Mouse (Mus musculus): Measurements from ENCODE around the gene Gp1bb. TPM values are rescaled to one million over a fixed set of nuclear protein-coding genes. Genes with fewer than 3 reads are reported as not detected.
A peak's percentile ranks its signal among the peaks of the same experiment; 100 is the strongest.

Gene Gp1bb
- polyA plus RNA-seq (2016; fragmentation: Nextera tagmentation; extraction: Ambion mirVana), result 5.5 and 7.9 TPM in 2 replicates

GRCm38 (mm10) chr16:18622019-18622418 is at the start of gene Gp1bb:
TSS of gene Gp1bb (minus strand) at chr16:18622403.
- peak within 1 kb of the TSS; percentile 78 for H3K4me2 ChIP-seq
- no peak within 1 kb of the TSS for H3K27ac ChIP-seq (ENCODE audit: poor library complexity, severe bottlenecking)
- no peaks in the 10 kb centered on the region for H3K9me3 ChIP-seq (replicated peaks)
- no peak for ATAC-seq (ENCODE audit: insufficient number of reproducible peaks, low FRiP score)
- H3K4me1 ChIP-seq (replicated peaks), result peaks cover 36% of the 10 kb centered on the region
- no peaks in the 10 kb centered on the region for H3K36me3 ChIP-seq
- H3K4me3 ChIP-seq, result peak within 1 kb of the TSS; percentile 46
- peaks cover 97% of the 10 kb centered on the region for H3K27me3 ChIP-seq (replicated peaks)
- WGBS, result 3% methylated on average over 17 of the region's 17 CpGs
- peak within 1 kb of the TSS; percentile 53; the same call in 1 of the 2 replicates for H3K9ac ChIP-seq

GRCm38 (mm10) chr16:18669914-18670313 is 47.7 kb upstream of the Gp1bb start:
- Histone ChIP-seq H3K4me2 (no peak overlapping the region), H3K27ac (ENCODE audit: poor library complexity, severe bottlenecking) (no peak overlapping the region), H3K9ac (no peak overlapping the region), H3K36me3 (no peaks in the 10 kb centered on the region), H3K4me1 (replicated peaks) (no peaks in the 10 kb centered on the region), H3K4me3 (no peak overlapping the region), H3K27me3 (replicated peaks) (peaks cover 12% of the 10 kb centered on the region; the same call in 1 of the 2 replicates), H3K9me3 (replicated peaks) (no peaks in the 10 kb centered on the region)
- ATAC-seq (ENCODE audit: insufficient number of reproducible peaks, low FRiP score), result no peak
- 76% methylated on average over 6 of the region's 6 CpGs for WGBS

DNA sequence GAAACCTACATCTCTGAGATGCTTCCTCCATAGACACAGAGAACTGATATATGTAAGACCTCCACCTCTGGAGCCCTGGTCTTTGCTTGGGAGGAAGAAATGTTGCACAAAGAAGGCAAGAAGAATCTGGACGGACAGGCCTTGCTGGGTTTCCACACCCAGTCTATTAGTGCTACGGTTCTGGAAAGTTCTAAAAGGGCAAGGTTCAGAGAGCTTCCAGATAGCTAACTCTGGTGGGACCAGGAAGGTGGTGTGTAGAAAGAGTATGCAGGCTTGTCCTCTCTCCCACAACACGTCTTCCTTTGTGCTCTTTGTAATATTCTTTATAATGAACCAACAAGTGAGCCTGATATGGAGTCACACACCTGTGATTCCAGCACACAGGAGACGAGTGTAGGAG is 36.4 kb upstream of the Gp1bb start:
- Histone ChIP-seq H3K4me2 (no peak overlapping the region), H3K9me3 (replicated peaks) (no peaks in the 10 kb centered on the region), H3K27me3 (replicated peaks) (0 out of 2 replicates have a peak, but pooled peaks cover 3% of the 10 kb centered on the region), H3K9ac (no peak overlapping the region), H3K36me3 (no peaks in the 10 kb centered on the region), H3K27ac (ENCODE audit: poor library complexity, severe bottlenecking) (no peak overlapping the region), H3K4me1 (replicated peaks) (no peaks in the 10 kb centered on the region), H3K4me3 (no peak overlapping the region)
- no peak for ATAC-seq (ENCODE audit: insufficient number of reproducible peaks, low FRiP score)
- WGBS, result 62% methylated on average over 4 of the region's 4 CpGs

DNA sequence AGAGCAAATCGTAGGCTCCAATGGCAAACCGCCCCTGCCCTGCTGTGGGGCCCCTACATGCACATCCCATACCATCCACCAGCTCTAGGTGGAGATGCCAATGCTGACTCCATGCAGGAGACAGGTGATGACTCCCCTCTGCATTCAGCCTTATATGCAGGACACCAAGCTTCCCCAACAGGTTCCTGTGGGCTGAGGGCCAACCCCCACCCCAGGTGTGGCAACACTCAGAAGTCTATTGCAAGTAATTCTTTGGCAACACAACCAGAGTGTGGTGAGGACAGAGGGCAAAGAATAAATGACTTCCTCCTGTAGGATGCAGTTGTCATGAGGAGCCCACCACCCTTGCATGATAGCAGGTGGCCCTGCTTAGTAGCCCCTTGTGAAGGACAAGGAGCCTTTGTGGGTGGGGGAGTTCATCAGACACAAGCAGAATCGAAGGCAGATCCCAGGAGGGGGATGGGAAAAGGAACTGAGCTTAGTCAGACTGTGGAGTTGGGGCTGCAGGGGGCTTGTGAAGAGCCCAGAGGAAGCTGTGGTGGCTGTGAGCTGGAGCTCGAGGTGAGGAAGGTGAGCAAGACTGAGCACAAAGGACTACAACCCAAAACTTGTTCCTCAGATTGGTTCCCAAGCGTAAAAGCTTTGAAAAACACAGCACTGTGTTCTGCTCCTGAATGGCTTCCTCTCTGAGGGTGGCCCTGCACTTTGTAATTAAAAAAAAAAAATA is 33.3 kb upstream of the Gp1bb start:
- H3K9ac ChIP-seq, result no peak overlapping the region
- H3K4me1 ChIP-seq (replicated peaks), result no peaks in the 10 kb centered on the region
- no peak overlapping the region for H3K27ac ChIP-seq (ENCODE audit: poor library complexity, severe bottlenecking)
- no peaks in the 10 kb centered on the region for H3K9me3 ChIP-seq (replicated peaks)
- no peak overlapping the region for H3K4me2 ChIP-seq
- no peak for ATAC-seq (ENCODE audit: insufficient number of reproducible peaks, low FRiP score)
- H3K27me3 ChIP-seq (replicated peaks), result no peaks in the 10 kb centered on the region
- H3K4me3 ChIP-seq, result no peak overlapping the region
- WGBS, result 59% methylated on average over 5 of the region's 5 CpGs
- no peaks in the 10 kb centered on the region for H3K36me3 ChIP-seq

DNA sequence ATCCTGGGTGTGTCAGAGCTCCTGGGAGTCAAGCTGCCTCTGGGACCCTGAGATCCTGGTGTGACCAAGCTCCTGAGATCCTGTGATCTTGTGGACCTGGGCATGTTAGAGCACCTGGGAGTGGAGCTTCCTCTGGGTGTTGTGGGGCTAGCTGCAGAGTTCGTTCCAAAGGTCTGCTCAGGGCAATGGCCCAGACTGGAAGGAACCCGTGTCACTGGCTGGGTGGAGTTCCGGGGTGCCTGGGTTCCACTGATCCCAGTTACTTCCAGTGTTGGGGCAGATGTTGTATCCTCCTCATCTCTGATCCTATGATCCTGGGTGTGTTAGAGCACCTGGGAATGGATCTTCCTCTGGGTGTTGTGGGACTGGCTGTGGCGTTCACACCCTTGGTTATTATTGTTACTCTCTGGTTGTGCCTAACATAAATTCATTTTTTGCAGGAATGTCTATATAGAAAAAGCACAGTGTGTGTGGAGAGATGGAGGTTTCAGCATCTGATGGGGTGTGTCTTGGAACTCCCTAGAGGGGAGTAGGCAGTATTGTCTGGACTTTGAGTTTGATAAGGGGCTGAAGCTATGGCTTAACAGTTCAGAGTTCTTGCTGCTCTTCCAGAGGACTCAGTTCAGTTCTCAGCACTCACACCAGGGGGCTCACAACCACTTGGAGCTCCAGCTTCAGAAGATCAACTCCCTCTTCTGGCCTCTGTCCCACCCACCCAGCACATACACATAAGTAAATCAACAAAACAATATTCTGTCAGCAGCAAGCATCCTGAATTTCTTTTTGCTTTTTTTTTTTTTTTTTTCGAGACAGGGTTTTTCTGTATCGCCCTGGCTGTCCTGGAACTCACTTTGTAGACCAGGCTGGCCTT is 31.3 kb upstream of the Gp1bb start:
- Histone ChIP-seq H3K4me2 (no peak overlapping the region), H3K36me3 (no peaks in the 10 kb centered on the region), H3K27me3 (replicated peaks) (no peaks in the 10 kb centered on the region), H3K9me3 (replicated peaks) (no peaks in the 10 kb centered on the region; the same call in 1 of the 2 replicates), H3K27ac (ENCODE audit: poor library complexity, severe bottlenecking) (no peak overlapping the region), H3K4me1 (replicated peaks) (no peaks in the 10 kb centered on the region), H3K9ac (no peak overlapping the region), H3K4me3 (no peak overlapping the region)
- WGBS, result 82% methylated on average over 6 of the region's 6 CpGs
- no peak for ATAC-seq (ENCODE audit: insufficient number of reproducible peaks, low FRiP score)

DNA sequence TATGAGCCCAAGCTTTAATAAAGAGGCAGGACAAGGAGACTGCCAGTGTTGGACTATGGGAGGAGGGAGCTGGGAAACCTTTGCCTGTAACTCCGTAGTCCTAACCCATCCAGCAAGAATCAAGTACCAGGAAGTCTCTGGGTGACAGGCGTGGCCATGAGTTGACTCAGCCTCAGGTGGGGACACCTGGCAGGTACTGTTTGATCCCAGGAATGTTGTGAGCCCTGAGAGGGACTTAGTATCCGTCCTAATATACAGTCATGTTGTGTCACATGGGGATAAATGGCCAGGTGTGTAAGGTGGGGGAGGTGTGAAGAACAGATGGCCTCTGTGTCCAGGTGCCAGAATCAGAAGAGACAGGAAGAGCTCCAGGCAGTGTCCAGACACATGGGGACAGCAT is 26.9 kb upstream of the Gp1bb start:
- no peak for ATAC-seq (ENCODE audit: insufficient number of reproducible peaks, low FRiP score)
- H3K27ac ChIP-seq (ENCODE audit: poor library complexity, severe bottlenecking), result no peak overlapping the region
- 59% methylated on average over 3 of the region's 3 CpGs for WGBS
- no peak overlapping the region for H3K9ac ChIP-seq
- no peaks in the 10 kb centered on the region; the same call in 1 of the 2 replicates for H3K9me3 ChIP-seq (replicated peaks)
- no peaks in the 10 kb centered on the region for H3K27me3 ChIP-seq (replicated peaks)
- H3K4me1 ChIP-seq (replicated peaks), result no peaks in the 10 kb centered on the region
- no peak overlapping the region for H3K4me3 ChIP-seq
- H3K4me2 ChIP-seq, result no peak overlapping the region
- H3K36me3 ChIP-seq, result no peaks in the 10 kb centered on the region

DNA sequence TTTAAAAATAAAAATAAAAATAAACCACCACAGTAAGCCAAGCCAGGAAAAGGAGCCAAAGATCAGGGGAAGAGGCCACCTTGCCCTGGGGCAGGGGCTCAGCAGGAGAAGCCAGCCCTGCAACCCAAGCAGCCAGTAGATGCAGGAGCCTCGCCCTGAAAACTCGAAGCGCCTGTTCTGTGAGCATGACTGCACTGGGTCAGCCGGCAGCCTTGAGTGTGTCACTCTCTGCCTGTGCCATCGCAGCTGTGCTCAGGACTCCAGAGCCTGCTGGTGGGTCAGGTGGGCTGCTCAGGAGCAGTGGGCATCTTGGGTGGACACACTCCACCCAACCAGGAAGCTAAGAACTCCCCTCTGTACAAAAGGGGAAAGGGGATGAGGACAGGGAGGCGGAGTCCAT is 23.1 kb upstream of the Gp1bb start:
- 76% methylated on average over 6 of the region's 6 CpGs for WGBS
- Histone ChIP-seq H3K4me2 (no peak overlapping the region), H3K36me3 (no peaks in the 10 kb centered on the region), H3K9me3 (replicated peaks) (no peaks in the 10 kb centered on the region; the same call in 1 of the 2 replicates), H3K4me3 (no peak overlapping the region), H3K4me1 (replicated peaks) (no peaks in the 10 kb centered on the region), H3K27ac (ENCODE audit: poor library complexity, severe bottlenecking) (no peak overlapping the region), H3K9ac (no peak overlapping the region), H3K27me3 (replicated peaks) (no peaks in the 10 kb centered on the region)
- no peak for ATAC-seq (ENCODE audit: insufficient number of reproducible peaks, low FRiP score)

DNA sequence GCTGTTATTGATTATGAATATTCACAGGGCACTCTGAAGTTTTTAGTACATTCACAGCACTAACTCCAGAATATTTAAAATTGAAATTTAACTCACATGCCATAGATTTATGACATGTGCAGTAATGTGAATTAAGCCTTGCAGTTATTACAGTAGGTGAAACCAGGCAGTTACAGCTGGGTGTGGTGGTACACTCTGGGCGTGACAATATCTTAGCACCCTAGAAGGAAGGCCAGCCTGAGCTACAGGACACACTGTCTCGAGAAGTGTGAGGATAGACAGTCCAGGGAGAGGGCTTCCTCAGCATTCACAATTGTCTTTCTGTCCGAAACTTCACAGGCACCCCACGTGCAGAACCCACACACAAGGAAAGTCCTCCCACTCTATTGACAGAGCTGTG is 22.3 kb upstream of the Gp1bb start:
- WGBS, result 73% methylated on average over 4 of the region's 4 CpGs
- Histone ChIP-seq H3K9ac (no peak overlapping the region), H3K27me3 (replicated peaks) (no peaks in the 10 kb centered on the region), H3K9me3 (replicated peaks) (no peaks in the 10 kb centered on the region; the same call in 1 of the 2 replicates), H3K4me3 (no peak overlapping the region), H3K4me2 (no peak overlapping the region), H3K4me1 (replicated peaks) (no peaks in the 10 kb centered on the region), H3K36me3 (no peaks in the 10 kb centered on the region), H3K27ac (ENCODE audit: poor library complexity, severe bottlenecking) (no peak overlapping the region)
- ATAC-seq (ENCODE audit: insufficient number of reproducible peaks, low FRiP score), result no peak

- Histone ChIP-seq H3K27me3 (replicated peaks) (no peaks in the 10 kb centered on the region; the same call in 1 of the 2 replicates), H3K9me3 (replicated peaks) (no peaks in the 10 kb centered on the region), H3K4me3 (no peak overlapping the region), H3K9ac (0 out of 2 replicates have a peak overlapping the region, but pooled peaks have one; percentile 14), H3K27ac (ENCODE audit: poor library complexity, severe bottlenecking) (no peak overlapping the region), H3K36me3 (no peaks in the 10 kb centered on the region), H3K4me1 (replicated peaks) (no peaks in the 10 kb centered on the region), H3K4me2 (no peak overlapping the region)
- 63% methylated on average over 11 of the region's 11 CpGs for WGBS
- no peak for ATAC-seq (ENCODE audit: insufficient number of reproducible peaks, low FRiP score)
These were observed 21.3 kb upstream of the Gp1bb start for GRCm38 (mm10) chr16:18643406-18643998.

DNA sequence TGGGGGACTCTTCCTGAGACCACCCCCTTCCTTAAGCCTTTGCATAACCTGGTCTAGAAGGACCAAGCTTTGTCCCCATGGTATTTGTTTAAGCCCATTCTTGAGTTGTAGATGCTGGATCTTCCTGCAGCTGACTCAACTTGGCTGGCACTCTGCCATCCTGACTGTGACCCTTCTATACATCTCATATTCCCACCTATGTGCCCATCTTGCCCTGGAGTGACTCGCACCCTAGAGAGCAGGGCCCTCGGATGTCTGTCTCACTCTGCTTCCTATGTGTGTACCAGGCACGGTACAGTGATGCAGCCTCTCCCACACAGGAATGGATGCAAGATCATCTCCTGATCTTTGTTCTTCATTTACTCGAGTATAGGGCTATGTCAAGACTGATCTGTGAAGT is 20.7 kb upstream of the Gp1bb start:
- no peak overlapping the region for H3K4me2 ChIP-seq
- no peak for ATAC-seq (ENCODE audit: insufficient number of reproducible peaks, low FRiP score)
- H3K9ac ChIP-seq, result no peak overlapping the region
- no peaks in the 10 kb centered on the region for H3K4me1 ChIP-seq (replicated peaks)
- H3K4me3 ChIP-seq, result no peak overlapping the region
- no peak overlapping the region for H3K27ac ChIP-seq (ENCODE audit: poor library complexity, severe bottlenecking)
- no peaks in the 10 kb centered on the region for H3K36me3 ChIP-seq
- no peaks in the 10 kb centered on the region; the same call in 1 of the 2 replicates for H3K27me3 ChIP-seq (replicated peaks)
- H3K9me3 ChIP-seq (replicated peaks), result no peaks in the 10 kb centered on the region
- 79% methylated on average over 4 of the region's 4 CpGs for WGBS

- Histone ChIP-seq H3K9me3 (replicated peaks) (no peaks in the 10 kb centered on the region), H3K36me3 (no peaks in the 10 kb centered on the region), H3K27me3 (replicated peaks) (no peaks in the 10 kb centered on the region; the same call in 1 of the 2 replicates), H3K4me3 (no peak overlapping the region), H3K9ac (no peak overlapping the region), H3K4me2 (no peak overlapping the region), H3K27ac (ENCODE audit: poor library complexity, severe bottlenecking) (no peak overlapping the region), H3K4me1 (replicated peaks) (no peaks in the 10 kb centered on the region)
- no peak for ATAC-seq (ENCODE audit: insufficient number of reproducible peaks, low FRiP score)
- 32% methylated on average over 7 of the region's 7 CpGs for WGBS
These were observed 20.1 kb upstream of the Gp1bb start for GRCm38 (mm10) chr16:18642291-18642690.
